Mouse (Mus musculus): Measurements from ENCODE around the gene Bmper. TPM values are rescaled to one million over a fixed set of nuclear protein-coding genes. Genes with fewer than 3 reads are reported as not detected.

Gene Bmper
- polyA plus RNA-seq, 1 experiment from 2014 or later = 12.4 TPM

DNA sequence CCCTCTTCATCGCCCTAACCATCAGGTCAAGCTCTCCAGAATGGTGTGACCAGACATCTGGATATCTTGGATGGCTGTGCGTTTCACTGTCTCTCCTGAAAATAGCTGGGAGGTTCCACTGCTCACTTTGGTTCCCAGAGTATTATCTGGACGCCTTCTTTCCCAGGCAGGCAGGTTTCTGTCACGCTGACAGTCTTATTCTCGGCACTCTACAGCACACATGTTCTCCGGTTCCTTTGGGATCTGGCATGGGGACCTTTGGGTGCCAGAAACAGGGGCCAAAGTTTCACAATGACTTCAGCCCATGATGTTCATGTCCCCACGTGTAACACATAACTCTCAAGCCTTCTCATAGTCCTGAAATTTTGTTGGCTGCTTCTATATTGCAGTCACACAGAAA, 173.3 kb downstream of the Bmper start:
- no peak for ATAC-seq (ENCODE audit: insufficient number of reproducible peaks, low FRiP score)
- peaks cover 28% of the 10 kb centered on the region for H3K4me1 ChIP-seq (replicated peaks)
- H3K4me3 ChIP-seq = no peak overlapping the region
- H3K27ac ChIP-seq (ENCODE audit: poor library complexity, severe bottlenecking) = peak overlapping the region; percentile 56; the same call in 1 of the 2 replicates
- no peak overlapping the region for H3K4me2 ChIP-seq
- 39% methylated on average over 7 of the region's 7 CpGs for WGBS
- no peaks in the 10 kb centered on the region for H3K27me3 ChIP-seq (replicated peaks)
- no peak overlapping the region for H3K9ac ChIP-seq
- H3K9me3 ChIP-seq (replicated peaks) = no peaks in the 10 kb centered on the region
- H3K36me3 ChIP-seq = no peaks in the 10 kb centered on the region

DNA sequence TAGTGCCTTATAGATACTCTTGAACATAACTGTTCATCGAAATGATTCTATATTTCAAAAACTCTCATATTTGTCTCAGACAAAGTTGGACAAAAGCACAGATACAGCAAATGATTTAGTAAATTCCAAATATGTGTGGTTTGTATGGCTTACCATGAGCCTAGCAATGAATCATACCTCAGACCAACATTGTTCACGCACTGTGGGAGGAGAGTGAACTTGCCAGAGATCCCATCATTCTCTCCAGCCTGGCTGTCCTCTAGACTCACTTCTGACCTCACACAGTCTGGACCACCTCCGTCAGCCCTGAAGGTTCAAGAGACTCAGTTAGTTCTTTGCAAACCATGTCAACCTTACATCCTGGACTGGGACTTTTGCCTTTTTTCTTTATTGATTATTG, 175.0 kb downstream of the Bmper start:
- Histone ChIP-seq H3K9ac (no peak overlapping the region), H3K27ac (ENCODE audit: poor library complexity, severe bottlenecking) (no peak overlapping the region), H3K4me1 (replicated peaks) (peaks cover 28% of the 10 kb centered on the region), H3K4me2 (no peak overlapping the region), H3K27me3 (replicated peaks) (no peaks in the 10 kb centered on the region), H3K9me3 (replicated peaks) (no peaks in the 10 kb centered on the region), H3K4me3 (no peak overlapping the region), H3K36me3 (no peaks in the 10 kb centered on the region)
- 90% methylated on average over 3 of the region's 3 CpGs for WGBS
- ATAC-seq (ENCODE audit: insufficient number of reproducible peaks, low FRiP score) = no peak

- Histone ChIP-seq H3K9me3 (replicated peaks) (no peaks in the 10 kb centered on the region), H3K27ac (ENCODE audit: poor library complexity, severe bottlenecking) (peak overlapping the region; percentile 89), H3K4me1 (replicated peaks) (peaks cover 26% of the 10 kb centered on the region), H3K4me3 (no peak overlapping the region), H3K9ac (no peak overlapping the region), H3K4me2 (peak overlapping the region; percentile 22; the same call in 1 of the 2 replicates), H3K27me3 (replicated peaks) (no peaks in the 10 kb centered on the region), H3K36me3 (no peaks in the 10 kb centered on the region)
- peak; percentile 53; the same call in 1 of the 2 replicates for ATAC-seq (ENCODE audit: insufficient number of reproducible peaks, low FRiP score)
- 36% methylated on average over 6 of the region's 6 CpGs for WGBS
These were observed 176.9 kb downstream of the Bmper start for GRCm38 (mm10) chr9:23399638-23400284.

DNA sequence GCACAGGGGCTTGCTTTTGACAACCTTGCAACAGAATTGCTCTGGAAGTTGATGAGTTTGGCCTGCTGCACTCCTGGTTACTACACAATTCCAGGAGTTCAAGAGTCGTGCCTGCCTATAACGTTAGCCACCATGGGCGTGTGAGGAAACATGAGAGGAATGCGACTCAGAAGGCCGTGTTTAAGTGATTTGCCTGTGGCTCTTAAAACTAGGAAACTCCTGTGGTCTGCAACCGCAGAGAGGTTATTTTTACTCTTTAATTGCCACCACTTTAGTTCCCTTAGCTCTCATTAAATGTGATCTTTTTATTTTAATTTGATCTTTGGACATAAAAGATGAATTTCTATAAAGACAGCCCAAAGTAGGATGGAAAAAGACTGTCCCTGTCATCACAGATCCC, 184.5 kb downstream of the Bmper start:
- H3K4me3 ChIP-seq = no peak overlapping the region
- no peak for ATAC-seq (ENCODE audit: insufficient number of reproducible peaks, low FRiP score)
- H3K4me1 ChIP-seq (replicated peaks) = peaks cover 8% of the 10 kb centered on the region
- no peak overlapping the region for H3K4me2 ChIP-seq
- no peaks in the 10 kb centered on the region for H3K27me3 ChIP-seq (replicated peaks)
- WGBS = 27% methylated on average over 6 of the region's 6 CpGs
- no peaks in the 10 kb centered on the region for H3K9me3 ChIP-seq (replicated peaks)
- H3K27ac ChIP-seq (ENCODE audit: poor library complexity, severe bottlenecking) = peak overlapping the region; percentile 6; the same call in 1 of the 2 replicates
- H3K9ac ChIP-seq = no peak overlapping the region
- H3K36me3 ChIP-seq = no peaks in the 10 kb centered on the region; the same call in 1 of the 2 replicates

- 79% methylated on average over 3 of the region's 3 CpGs for WGBS
- Histone ChIP-seq H3K9ac (no peak overlapping the region), H3K36me3 (no peaks in the 10 kb centered on the region; the same call in 1 of the 2 replicates), H3K4me1 (replicated peaks) (peaks cover 8% of the 10 kb centered on the region), H3K4me2 (no peak overlapping the region), H3K9me3 (replicated peaks) (no peaks in the 10 kb centered on the region), H3K27ac (ENCODE audit: poor library complexity, severe bottlenecking) (no peak overlapping the region), H3K27me3 (replicated peaks) (no peaks in the 10 kb centered on the region), H3K4me3 (no peak overlapping the region)
- no peak for ATAC-seq (ENCODE audit: insufficient number of reproducible peaks, low FRiP score)
These were observed 185.3 kb downstream of the Bmper start for GRCm38 (mm10) chr9:23407935-23408781.

GRCm38 (mm10) chr9:23410567-23410966, 187.7 kb downstream of the Bmper start:
- H3K27me3 ChIP-seq (replicated peaks) = no peaks in the 10 kb centered on the region
- H3K4me2 ChIP-seq = peak overlapping the region; percentile 21; the same call in 1 of the 2 replicates
- no peaks in the 10 kb centered on the region; the same call in 1 of the 2 replicates for H3K36me3 ChIP-seq
- no peak overlapping the region for H3K4me3 ChIP-seq
- peaks cover 8% of the 10 kb centered on the region for H3K4me1 ChIP-seq (replicated peaks)
- ATAC-seq (ENCODE audit: insufficient number of reproducible peaks, low FRiP score) = no peak
- no peak overlapping the region for H3K9ac ChIP-seq
- peak overlapping the region; percentile 77 for H3K27ac ChIP-seq (ENCODE audit: poor library complexity, severe bottlenecking)
- H3K9me3 ChIP-seq (replicated peaks) = no peaks in the 10 kb centered on the region
- 44% methylated on average over 2 of the region's 2 CpGs for WGBS

GRCm38 (mm10) chr9:23412956-23413355, 190.1 kb downstream of the Bmper start:
- H3K9ac ChIP-seq = no peak overlapping the region
- H3K4me2 ChIP-seq = no peak overlapping the region
- peaks cover 3% of the 10 kb centered on the region; the same call in 1 of the 2 replicates for H3K36me3 ChIP-seq
- no peaks in the 10 kb centered on the region for H3K27me3 ChIP-seq (replicated peaks)
- 56% methylated on average over 2 of the region's 2 CpGs for WGBS
- H3K4me3 ChIP-seq = no peak overlapping the region
- peaks cover 4% of the 10 kb centered on the region for H3K4me1 ChIP-seq (replicated peaks)
- no peak for ATAC-seq (ENCODE audit: insufficient number of reproducible peaks, low FRiP score)
- H3K9me3 ChIP-seq (replicated peaks) = peaks cover 6% of the 10 kb centered on the region; the same call in 1 of the 2 replicates
- H3K27ac ChIP-seq (ENCODE audit: poor library complexity, severe bottlenecking) = no peak overlapping the region

GRCm38 (mm10) chr9:23419107-23419506, 196.2 kb downstream of the Bmper start:
- Histone ChIP-seq H3K4me2 (no peak overlapping the region), H3K4me3 (no peak overlapping the region), H3K27ac (ENCODE audit: poor library complexity, severe bottlenecking) (no peak overlapping the region), H3K4me1 (replicated peaks) (no peaks in the 10 kb centered on the region), H3K27me3 (replicated peaks) (no peaks in the 10 kb centered on the region), H3K36me3 (0 out of 2 replicates have a peak, but pooled peaks cover 3% of the 10 kb centered on the region), H3K9me3 (replicated peaks) (peaks cover 6% of the 10 kb centered on the region; the same call in 1 of the 2 replicates), H3K9ac (no peak overlapping the region)
- 87% methylated on average over 2 of the region's 2 CpGs for WGBS
- no peak for ATAC-seq (ENCODE audit: insufficient number of reproducible peaks, low FRiP score)

GRCm38 (mm10) chr9:23423748-23424147, 200.9 kb downstream of the Bmper start:
- ATAC-seq (ENCODE audit: insufficient number of reproducible peaks, low FRiP score) = no peak
- H3K4me2 ChIP-seq = no peak overlapping the region
- WGBS = 87% methylated on average over 1 of the region's 1 CpGs
- H3K4me1 ChIP-seq (replicated peaks) = no peaks in the 10 kb centered on the region
- no peaks in the 10 kb centered on the region for H3K27me3 ChIP-seq (replicated peaks)
- no peak overlapping the region for H3K4me3 ChIP-seq
- H3K9ac ChIP-seq = no peak overlapping the region
- H3K36me3 ChIP-seq = no peaks in the 10 kb centered on the region
- no peak overlapping the region for H3K27ac ChIP-seq (ENCODE audit: poor library complexity, severe bottlenecking)
- H3K9me3 ChIP-seq (replicated peaks) = no peaks in the 10 kb centered on the region

DNA sequence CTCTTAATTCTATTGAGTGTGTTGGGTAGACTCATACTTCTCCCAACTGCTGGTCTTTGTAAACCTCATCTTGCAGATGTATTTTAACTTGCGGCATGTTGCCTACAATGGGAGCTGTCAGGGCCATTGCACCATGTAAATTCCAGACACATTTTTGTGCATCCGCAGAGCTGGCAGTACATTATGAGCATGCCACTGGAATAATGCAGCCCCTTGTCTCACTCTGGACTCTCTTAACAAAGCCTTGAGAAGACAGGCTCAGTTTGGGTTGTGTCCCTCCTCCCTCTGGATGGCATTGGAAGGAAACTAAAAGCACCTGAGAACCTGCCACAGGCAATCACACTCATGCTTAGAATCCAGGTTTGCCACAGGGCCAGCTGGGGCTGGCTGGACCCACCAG, 209.8 kb downstream of the Bmper start:
- WGBS = 71% methylated on average over 2 of the region's 2 CpGs
- no peak for ATAC-seq (ENCODE audit: insufficient number of reproducible peaks, low FRiP score)
- no peak overlapping the region for H3K27ac ChIP-seq (ENCODE audit: poor library complexity, severe bottlenecking)
- H3K4me3 ChIP-seq = no peak overlapping the region
- no peaks in the 10 kb centered on the region for H3K9me3 ChIP-seq (replicated peaks)
- no peaks in the 10 kb centered on the region for H3K36me3 ChIP-seq
- H3K4me2 ChIP-seq = no peak overlapping the region
- peaks cover 20% of the 10 kb centered on the region for H3K4me1 ChIP-seq (replicated peaks)
- no peaks in the 10 kb centered on the region for H3K27me3 ChIP-seq (replicated peaks)
- H3K9ac ChIP-seq = no peak overlapping the region

DNA sequence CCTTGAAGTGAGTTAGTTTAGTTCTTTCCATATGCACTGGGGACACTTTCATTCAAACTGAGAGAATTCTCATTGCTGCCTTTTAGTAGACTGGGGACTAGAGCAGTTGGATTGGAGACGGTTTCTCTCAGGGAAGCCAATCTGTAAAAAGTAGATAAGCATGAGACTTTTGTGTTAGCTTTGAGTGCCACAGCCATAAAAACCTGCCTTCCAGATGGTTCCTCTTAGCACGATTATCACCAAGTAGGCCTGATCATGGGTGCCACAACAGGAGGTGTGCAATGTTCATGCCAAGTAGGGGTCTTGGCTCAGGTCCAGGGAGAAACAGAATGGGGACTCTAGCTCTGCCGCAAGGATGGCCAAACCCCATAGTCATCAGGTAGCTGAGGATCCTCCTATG, 210.4 kb downstream of the Bmper start:
- no peaks in the 10 kb centered on the region for H3K27me3 ChIP-seq (replicated peaks)
- no peaks in the 10 kb centered on the region for H3K9me3 ChIP-seq (replicated peaks)
- peaks cover 20% of the 10 kb centered on the region for H3K4me1 ChIP-seq (replicated peaks)
- 60% methylated on average over 3 of the region's 3 CpGs for WGBS
- no peak overlapping the region for H3K9ac ChIP-seq
- H3K4me2 ChIP-seq = no peak overlapping the region
- no peak overlapping the region for H3K27ac ChIP-seq (ENCODE audit: poor library complexity, severe bottlenecking)
- no peak for ATAC-seq (ENCODE audit: insufficient number of reproducible peaks, low FRiP score)
- no peak overlapping the region for H3K4me3 ChIP-seq
- H3K36me3 ChIP-seq = no peaks in the 10 kb centered on the region

Data from heart, embryonic 12.5 days (tissue).